Mouse (Mus musculus): ENCODE measurements around the gene Zfp428. TPM values are rescaled to one million over a fixed set of nuclear protein-coding genes. Genes with fewer than 3 reads are reported as not detected.
"Not testable (repeated sequence)": the region's sequence is repeated elsewhere in the genome, so short reads cannot be mapped to it uniquely, and the experiment has no call there.

Zfp428 gene
- polyA plus RNA-seq, 1 experiment from 2014 or later: 37.7 TPM

DNA sequence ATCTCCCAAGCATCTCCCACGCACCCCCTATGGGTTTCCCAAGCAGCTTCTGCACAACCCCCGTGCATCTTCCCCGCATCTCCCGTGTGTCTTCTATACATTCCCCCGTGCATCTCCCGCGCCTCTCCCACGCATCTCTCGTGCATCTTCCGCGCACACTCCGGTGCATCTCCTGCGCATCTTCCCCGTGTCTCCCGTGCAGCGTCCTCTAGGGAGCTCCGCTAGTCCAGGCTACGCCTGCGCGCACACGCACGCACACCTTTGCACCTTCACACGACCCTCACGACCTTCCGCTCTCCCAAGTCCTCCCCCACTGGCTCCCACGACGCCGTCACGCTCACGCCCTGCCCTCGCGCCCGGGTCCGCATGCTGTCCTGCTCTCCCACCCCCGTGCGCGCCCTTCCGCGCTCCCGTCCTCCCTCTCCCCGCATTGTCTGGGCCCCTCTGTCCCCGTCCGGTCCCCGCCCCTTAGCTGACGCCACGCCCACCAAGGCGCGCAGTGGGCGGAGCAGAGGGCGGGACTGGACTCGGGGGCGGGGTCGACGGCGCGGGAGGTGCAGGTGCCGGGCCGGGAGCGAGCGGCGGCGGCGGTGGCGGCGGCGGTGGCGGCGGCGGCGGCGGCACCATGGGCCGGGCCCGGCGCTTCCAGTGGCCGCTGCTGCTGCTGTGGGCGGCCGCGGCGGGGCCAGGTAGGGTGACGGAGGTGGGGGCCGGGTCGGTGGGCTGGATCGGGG lies 25.2 kb upstream of the Zfp428 start, which contains the start of gene Cadm4:
Cadm4 (plus strand) TSS at position 550 of the 734 bp plus-strand sequence.
- H3K4me1 ChIP-seq (ENCODE audit: insufficient read depth): no peaks in the 10 kb centered on the region; the same call in 1 of the 2 replicates
- under 1% methylated on average over 71 of the region's 83 CpGs for WGBS
- no peak within 1 kb of the TSS for H3K27ac ChIP-seq (ENCODE audit: low read depth)
- TF ChIP-seq CTCF (IDR thresholded peaks at IDR 0.05; ENCODE audit: low read depth): no peak
- ATAC-seq (ENCODE audit: insufficient read depth) (peak; percentile 79), DNase-seq (peak; percentile 88)
- H3K27me3 ChIP-seq (ENCODE audit: insufficient read depth, low read length): peaks cover 29% of the 10 kb centered on the region
- H3K4me2 ChIP-seq: peak within 1 kb of the TSS; percentile 98
- no peaks in the 10 kb centered on the region for H3K9me3 ChIP-seq (ENCODE audit: low read depth, low read length)
- H3K36me3 ChIP-seq (ENCODE audit: insufficient read depth): no peaks in the 10 kb centered on the region
- H3K9ac ChIP-seq: peak within 1 kb of the TSS; percentile 52
- H3K4me3 ChIP-seq (ENCODE audit: low read depth, low read length): peak within 1 kb of the TSS; percentile 60

DNA sequence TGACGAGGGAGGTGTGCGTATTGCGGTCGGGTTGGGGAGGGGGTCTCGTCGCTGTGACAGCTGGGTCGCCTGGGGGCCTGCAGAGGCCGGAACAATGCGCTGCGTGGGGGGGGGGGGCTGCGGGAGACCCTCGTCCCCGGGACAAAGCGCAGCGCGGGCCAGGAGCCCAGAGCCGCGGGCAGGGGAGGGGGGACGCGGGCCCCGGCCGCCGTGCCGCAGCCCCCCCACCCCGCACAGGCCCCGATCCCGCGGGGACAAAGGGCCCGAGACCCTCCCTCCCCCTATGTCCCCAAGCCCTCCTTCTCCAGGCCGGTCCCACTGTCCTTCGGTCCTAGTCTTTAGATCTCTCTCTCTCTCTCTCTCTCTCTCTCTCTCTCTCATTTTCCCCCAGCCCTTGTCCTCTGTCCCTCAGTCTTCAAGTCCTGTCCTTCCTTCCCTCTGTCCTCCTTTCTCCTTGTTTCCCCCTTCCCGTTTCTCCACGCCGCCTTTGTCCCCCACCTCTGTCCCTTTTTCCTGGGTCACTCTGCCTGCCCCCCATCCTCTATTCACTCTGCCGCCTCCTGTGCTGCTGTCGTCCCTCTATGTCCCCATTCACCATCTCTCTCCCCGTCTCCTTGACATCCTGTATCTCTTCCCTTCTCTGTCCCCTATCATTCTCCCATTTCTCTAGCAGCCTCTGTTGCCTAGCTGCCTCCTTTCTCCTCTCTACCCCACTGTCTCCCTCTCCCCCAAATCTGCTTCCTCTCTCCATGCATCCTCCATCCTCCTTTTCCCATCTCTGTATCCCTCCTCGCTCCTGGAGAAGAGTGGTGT lies 24.4 kb upstream of the Zfp428 start:
- Histone ChIP-seq H3K4me3 (ENCODE audit: low read depth, low read length) (peak overlapping the region; percentile 60), H3K9ac (peak overlapping the region; percentile 52), H3K4me1 (ENCODE audit: insufficient read depth) (no peaks in the 10 kb centered on the region; the same call in 1 of the 2 replicates), H3K9me3 (ENCODE audit: low read depth, low read length) (no peaks in the 10 kb centered on the region), H3K4me2 (peak overlapping the region; percentile 98), H3K27me3 (ENCODE audit: insufficient read depth, low read length) (peaks cover 29% of the 10 kb centered on the region), H3K36me3 (ENCODE audit: insufficient read depth) (no peaks in the 10 kb centered on the region), H3K27ac (ENCODE audit: low read depth) (no peak overlapping the region)
- DNase-seq (no peak), ATAC-seq (ENCODE audit: insufficient read depth) (peak; percentile 20; the same call in 1 of the 2 replicates)
- TF ChIP-seq CTCF (IDR thresholded peaks at IDR 0.05; ENCODE audit: low read depth): no peak
- 1% methylated on average over 35 of the region's 38 CpGs for WGBS

DNA sequence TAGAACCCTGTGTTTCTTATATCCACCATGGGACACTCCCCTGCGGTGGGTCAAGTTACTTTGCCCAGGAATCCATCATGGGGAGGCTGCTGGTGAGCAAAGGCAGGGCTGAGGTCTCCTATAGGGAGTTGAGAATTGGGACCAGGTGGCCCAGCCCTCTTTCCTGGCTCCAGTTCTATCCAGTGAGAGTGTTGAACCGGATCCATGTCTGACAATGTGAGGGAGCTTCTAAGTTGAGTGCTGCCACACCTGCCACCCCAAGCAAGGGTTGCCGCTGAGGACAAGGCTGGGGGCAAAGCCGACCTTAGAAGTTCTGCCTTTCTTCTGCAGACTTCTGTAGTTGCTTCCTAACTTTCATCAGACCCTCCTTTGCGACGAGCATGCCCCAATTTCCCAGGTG lies 23.5 kb upstream of the Zfp428 start:
- not testable (repeated sequence) for H3K4me3 ChIP-seq (ENCODE audit: low read depth, low read length); H3K36me3 ChIP-seq (ENCODE audit: insufficient read depth); DNase-seq; H3K9me3 ChIP-seq (ENCODE audit: low read depth, low read length); H3K27ac ChIP-seq (ENCODE audit: low read depth); H3K4me1 ChIP-seq (ENCODE audit: insufficient read depth); H3K4me2 ChIP-seq; H3K9ac ChIP-seq; ATAC-seq (ENCODE audit: insufficient read depth)
- 38% methylated on average over 6 of the region's 6 CpGs for WGBS
- H3K27me3 ChIP-seq (ENCODE audit: insufficient read depth, low read length): peaks cover 29% of the 10 kb centered on the region

GRCm38 (mm10) chr7:24485481-24485880 lies 21.3 kb upstream of the Zfp428 start:
- Histone ChIP-seq H3K4me2 (no peak overlapping the region), H3K9ac (no peak overlapping the region), H3K4me1 (ENCODE audit: insufficient read depth) (no peaks in the 10 kb centered on the region; the same call in 1 of the 2 replicates), H3K4me3 (ENCODE audit: low read depth, low read length) (no peak overlapping the region), H3K9me3 (ENCODE audit: low read depth, low read length) (no peaks in the 10 kb centered on the region), H3K27me3 (ENCODE audit: insufficient read depth, low read length) (peaks cover 29% of the 10 kb centered on the region), H3K27ac (ENCODE audit: low read depth) (no peak overlapping the region), H3K36me3 (ENCODE audit: insufficient read depth) (no peaks in the 10 kb centered on the region)
- ATAC-seq (ENCODE audit: insufficient read depth): no peak
- WGBS: 74% methylated on average over 9 of the region's 9 CpGs
- TF ChIP-seq CTCF (IDR thresholded peaks at IDR 0.05; ENCODE audit: low read depth): no peak
- no peak for DNase-seq

DNA sequence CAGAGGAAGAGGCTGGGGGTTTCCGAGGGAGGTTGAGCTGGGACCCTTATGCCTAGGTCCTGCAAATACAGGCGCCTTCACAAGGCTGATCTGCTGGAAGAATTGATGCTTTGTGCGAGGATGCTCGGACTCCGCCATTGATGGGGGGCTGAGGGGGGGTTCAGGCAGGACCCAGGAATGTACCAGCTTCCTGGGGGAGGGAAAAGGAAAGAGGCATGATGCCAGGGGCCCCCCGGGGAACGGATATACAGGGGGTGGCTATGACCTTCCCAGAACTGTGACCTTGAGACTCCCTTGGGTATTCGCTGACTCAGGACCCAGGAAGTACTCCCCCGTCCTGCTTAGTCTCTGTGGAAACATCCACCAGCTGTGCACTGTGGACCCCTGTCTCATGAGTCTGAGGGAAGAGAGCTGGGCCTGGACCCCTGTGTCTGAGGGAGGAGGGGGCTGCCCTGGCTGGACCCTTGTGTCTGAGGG lies 20.1 kb upstream of the Zfp428 start:
- H3K4me1 ChIP-seq (ENCODE audit: insufficient read depth): no peaks in the 10 kb centered on the region
- DNase-seq (no peak), ATAC-seq (ENCODE audit: insufficient read depth) (no peak)
- no peak for TF ChIP-seq CTCF (IDR thresholded peaks at IDR 0.05; ENCODE audit: low read depth)
- H3K9me3 ChIP-seq (ENCODE audit: low read depth, low read length): no peaks in the 10 kb centered on the region
- H3K9ac ChIP-seq: no peak overlapping the region
- H3K27me3 ChIP-seq (ENCODE audit: insufficient read depth, low read length): peaks cover 18% of the 10 kb centered on the region
- H3K4me3 ChIP-seq (ENCODE audit: low read depth, low read length): no peak overlapping the region
- WGBS: 43% methylated on average over 9 of the region's 9 CpGs
- no peak overlapping the region for H3K27ac ChIP-seq (ENCODE audit: low read depth)
- no peaks in the 10 kb centered on the region for H3K36me3 ChIP-seq (ENCODE audit: insufficient read depth)
- H3K4me2 ChIP-seq: no peak overlapping the region

DNA sequence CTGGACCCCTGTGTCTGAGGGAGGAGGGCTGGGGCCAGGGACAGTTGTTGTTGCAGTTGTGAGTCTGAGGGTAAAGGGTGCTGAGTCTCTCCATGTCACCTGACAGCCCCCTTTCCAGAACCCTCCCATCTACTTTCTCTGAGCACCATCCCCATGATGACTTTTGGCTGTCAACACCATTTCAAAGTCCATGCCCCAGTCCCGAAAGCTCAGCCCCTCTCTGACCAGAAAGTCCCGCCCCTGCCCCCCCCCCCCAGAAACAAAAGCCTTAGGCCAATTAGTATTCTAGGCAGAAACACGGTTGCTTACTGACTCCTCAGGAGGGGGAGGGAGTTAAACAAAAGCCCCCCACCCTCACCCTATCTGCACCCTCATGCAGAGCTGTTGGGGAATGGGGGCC lies 19.4 kb upstream of the Zfp428 start:
- ATAC-seq (ENCODE audit: insufficient read depth): no peak
- WGBS: 40% methylated on average over 3 of the region's 3 CpGs

DNA sequence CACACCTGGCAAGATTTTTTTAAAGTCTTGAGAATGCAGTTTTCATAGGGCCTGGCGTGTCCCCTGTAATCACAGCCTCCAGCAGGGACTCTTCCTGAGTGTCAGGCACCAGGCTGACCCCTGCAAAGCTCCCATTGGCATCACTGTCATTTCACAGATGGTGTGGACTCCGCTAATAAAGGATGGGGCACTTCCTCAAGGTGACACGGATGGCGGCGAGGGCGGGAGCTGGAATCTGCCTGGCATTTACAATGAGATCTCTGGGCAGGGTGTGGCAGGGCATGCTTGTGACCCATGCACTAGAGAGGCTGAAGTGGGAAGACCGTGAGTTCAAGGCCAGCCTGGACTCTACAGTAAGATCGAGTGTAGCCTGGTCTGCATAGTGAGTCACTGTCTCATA lies 18.5 kb upstream of the Zfp428 start:
- no peak overlapping the region for H3K27ac ChIP-seq (ENCODE audit: low read depth)
- H3K36me3 ChIP-seq (ENCODE audit: insufficient read depth): no peaks in the 10 kb centered on the region
- no peaks in the 10 kb centered on the region for H3K9me3 ChIP-seq (ENCODE audit: low read depth, low read length)
- no peak overlapping the region for H3K4me2 ChIP-seq
- no peak overlapping the region for H3K9ac ChIP-seq
- ATAC-seq (ENCODE audit: insufficient read depth): no peak
- no peak for DNase-seq
- no peak overlapping the region for H3K4me3 ChIP-seq (ENCODE audit: low read depth, low read length)
- H3K27me3 ChIP-seq (ENCODE audit: insufficient read depth, low read length): peaks cover 4% of the 10 kb centered on the region; the same call in 1 of the 2 replicates
- no peaks in the 10 kb centered on the region for H3K4me1 ChIP-seq (ENCODE audit: insufficient read depth)
- 80% methylated on average over 8 of the region's 8 CpGs for WGBS
- no peak for TF ChIP-seq CTCF (IDR thresholded peaks at IDR 0.05; ENCODE audit: low read depth)

More for the DNA sequence above, 19.4 kb upstream of the Zfp428 start:
- Histone ChIP-seq H3K9me3 (ENCODE audit: low read depth, low read length) (no peaks in the 10 kb centered on the region), H3K4me3 (ENCODE audit: low read depth, low read length) (no peak overlapping the region), H3K4me1 (ENCODE audit: insufficient read depth) (no peaks in the 10 kb centered on the region), H3K27me3 (ENCODE audit: insufficient read depth, low read length) (peaks cover 13% of the 10 kb centered on the region), H3K36me3 (ENCODE audit: insufficient read depth) (no peaks in the 10 kb centered on the region), H3K9ac (no peak overlapping the region), H3K4me2 (no peak overlapping the region), H3K27ac (ENCODE audit: low read depth) (no peak overlapping the region)
- TF ChIP-seq CTCF (IDR thresholded peaks at IDR 0.05; ENCODE audit: low read depth): no peak
- DNase-seq: no peak

Measured in lung, embryonic 14.5 days (tissue).